Mouse (Mus musculus): ENCODE results near the gene Gm17387.
A peak's percentile ranks its signal among the peaks of the same experiment; 100 is the strongest.

DNA sequence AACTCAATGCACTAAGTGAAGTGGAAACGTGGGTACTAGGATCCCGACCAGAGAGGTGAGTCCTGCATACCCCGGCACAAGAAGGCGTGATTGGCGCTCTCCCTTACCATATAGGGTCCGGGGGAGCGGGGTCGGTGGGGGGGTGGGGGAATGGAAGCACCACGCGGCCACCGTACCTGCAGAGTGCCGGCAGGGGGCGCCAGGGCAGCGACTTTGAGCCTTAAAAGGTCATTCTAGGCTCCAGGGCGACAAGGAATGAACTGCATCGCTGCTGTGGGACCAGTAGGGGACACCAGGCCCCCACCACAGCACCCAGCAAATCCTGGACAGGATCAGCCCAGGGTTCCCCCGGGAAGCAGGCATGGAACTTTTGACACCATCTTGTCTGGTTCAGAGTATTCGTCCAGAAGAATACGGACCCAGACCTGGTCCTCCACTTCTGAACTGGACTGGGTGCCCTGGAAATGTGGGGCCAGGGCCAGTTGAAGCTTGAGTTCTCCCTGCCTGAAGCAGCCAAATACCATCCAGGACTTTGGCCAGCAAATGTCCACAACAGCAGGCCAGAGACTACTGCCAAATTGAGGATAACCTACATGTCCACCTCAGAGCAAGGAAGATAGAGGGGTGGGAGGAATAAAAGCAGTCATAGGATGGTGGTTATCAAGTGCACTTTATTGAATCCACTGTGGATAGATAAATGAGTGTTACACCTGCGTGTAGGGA, 19.8 kb upstream of the Gm17387 start:
- TF ChIP-seq CTCF (IDR thresholded peaks at IDR 0.05; ENCODE audit: control insufficient read depth, insufficient read depth, insufficient replicate concordance, low read depth, low read length) (peak; percentile 74; the same call in 1 of the 2 replicates), POLR2A (IDR thresholded peaks at IDR 0.05; ENCODE audit: control insufficient read depth, low read depth, low read length) (no peak)
